ENCODE assay signal across 13 mouse cellular contexts in genomic region chr4:40778656-40779055, GRCm38 (mm10). TPM values are rescaled to one million over a fixed set of nuclear protein-coding genes. Genes with fewer than 3 reads are reported as not detected.
DNase-seq lines count a peak whose midpoint lies in the region; ATAC-seq and TF ChIP-seq lines count a peak whose summit lies in the region.
"Had no signal": no experiment of that assay in that cellular context is flagged by ENCODE, and none has a peak within 500 bp of the region (broad histone marks: within the 10 kb centered on the region; RNA-seq: fewer than 3 reads in every experiment).

No protein-coding gene starts in this region.

- H3K4me1 ChIP-seq in heart, postnatal 0 days (ENCODE audit: control insufficient read depth, insufficient read depth), result peaks cover 11% of the 10 kb centered on the region
- peaks cover 35% of the 10 kb centered on the region for H3K4me1 ChIP-seq in heart, embryonic 10.5 days
- no peaks in the 10 kb centered on the region for H3K4me1 ChIP-seq in midbrain, postnatal 0 days (ENCODE audit: insufficient read depth, low read length)
- peaks cover 15% of the 10 kb centered on the region for H3K4me1 ChIP-seq in midbrain, embryonic 10.5 days

- no peak for DNase-seq in heart, postnatal 0 days (ENCODE audit: low spot score)
- DNase-seq in heart, embryonic 10.5 days (ENCODE audit: low spot score), result no peak
- no peak for DNase-seq in midbrain, postnatal 0 days (ENCODE audit: low spot score)
- DNase-seq in midbrain, embryonic 10.5 days (ENCODE audit: low spot score), result no peak
- no peak for DNase-seq in Patski (ENCODE audit: low read depth, low spot score)
- DNase-seq in lung, postnatal 36 days, result peak; percentile 64
- DNase-seq in gastrocnemius, postnatal 10 days, result no peak
- DNase-seq in spleen, adult 12 weeks (ENCODE audit: low spot score), result no peak
- DNase-seq: cerebellum, adult 8-10 months; gastrocnemius, postnatal 25 days; heart, postnatal 4 days; right cerebral cortex, postnatal 25 days had no signal

- peak; percentile 18; the same call in 1 of the 2 replicates for TF ChIP-seq CTCF in heart, postnatal 0 days (IDR thresholded peaks at IDR 0.05; ENCODE audit: low read depth)
- TF ChIP-seq CTCF in midbrain, postnatal 0 days (IDR thresholded peaks at IDR 0.05), result peak; percentile 35; the same call in 1 of the 2 replicates
- peak; percentile 50 for TF ChIP-seq CTCF in Patski (IDR thresholded peaks at IDR 0.05)

- CTCF ChIA-PET in Patski (lab: Charles Lee), result interaction anchor here (1.0 to 1.7 kb wide), 4 partner anchors 15 to 127 kb away, joined by 3 to 4 read pairs (median 3); no protein-coding TSS in a partner anchor

- H3K36me3 ChIP-seq in heart, postnatal 0 days (replicated peaks; ENCODE audit: control insufficient read depth, insufficient read depth, low read length), result no peaks in the 10 kb centered on the region
- H3K36me3 ChIP-seq in heart, embryonic 10.5 days, result no peaks in the 10 kb centered on the region
- H3K36me3 ChIP-seq in midbrain, postnatal 0 days (ENCODE audit: insufficient read depth, low read length), result no peaks in the 10 kb centered on the region
- no peaks in the 10 kb centered on the region for H3K36me3 ChIP-seq in midbrain, embryonic 10.5 days
- H3K36me3 ChIP-seq: lung, embryonic 15.5 days had no signal

- H3K9ac ChIP-seq in heart, postnatal 0 days (replicated peaks; ENCODE audit: low read depth, low read length), result no peak overlapping the region
- no peak overlapping the region for H3K9ac ChIP-seq in midbrain, postnatal 0 days (replicated peaks; ENCODE audit: low read length, poor library complexity, severe bottlenecking)
- H3K9ac ChIP-seq: lung, embryonic 15.5 days had no signal

- in situ Hi-C loops in Patski (cut with MboI; ENCODE audit: low pct_unique_long_range_greater_than_20kb), result no loop called here

- TF ChIP-seq EP300 in heart, postnatal 0 days (IDR thresholded peaks at IDR 0.05; ENCODE audit: low read depth), result no peak

- POLR2A ChIA-PET in Patski (lab: Charles Lee), result no interaction called here

- no peaks in the 10 kb centered on the region for H3K27me3 ChIP-seq in heart, postnatal 0 days (ENCODE audit: control insufficient read depth, insufficient read depth, low read length)
- no peaks in the 10 kb centered on the region for H3K27me3 ChIP-seq in heart, embryonic 10.5 days (ENCODE audit: insufficient read depth, poor library complexity, severe bottlenecking)
- no peaks in the 10 kb centered on the region for H3K27me3 ChIP-seq in midbrain, postnatal 0 days (ENCODE audit: insufficient read depth, low read length)
- H3K27me3 ChIP-seq in midbrain, embryonic 10.5 days (ENCODE audit: low read depth, poor library complexity, severe bottlenecking), result no peaks in the 10 kb centered on the region
- no peaks in the 10 kb centered on the region for H3K27me3 ChIP-seq in Patski
- H3K27me3 ChIP-seq: lung, embryonic 15.5 days had no signal

- ATAC-seq in heart, postnatal 0 days (ENCODE audit: insufficient read depth, low read depth), result no peak
- no peak for ATAC-seq in midbrain, postnatal 0 days (ENCODE audit: low FRiP score)
- ATAC-seq in Patski, result no peak

- WGBS in heart, postnatal 0 days, result 80% methylated on average over 6 of the region's 6 CpGs
- 85% methylated on average over 6 of the region's 6 CpGs for WGBS in heart, embryonic 10.5 days
- WGBS in midbrain, postnatal 0 days, result 83% methylated on average over 6 of the region's 6 CpGs
- WGBS in midbrain, embryonic 10.5 days, result 84% methylated on average over 6 of the region's 6 CpGs

- H3K27ac ChIP-seq in heart, postnatal 0 days (ENCODE audit: low read depth), result no peak overlapping the region
- no peak overlapping the region for H3K27ac ChIP-seq in heart, embryonic 10.5 days
- no peak overlapping the region for H3K27ac ChIP-seq in midbrain, postnatal 0 days (ENCODE audit: low read depth, low read length)
- no peak overlapping the region for H3K27ac ChIP-seq in midbrain, embryonic 10.5 days (replicated peaks)
- H3K27ac ChIP-seq: lung, embryonic 15.5 days had no signal

- H3K9me3 ChIP-seq in heart, postnatal 0 days (replicated peaks; ENCODE audit: control insufficient read depth, low read length), result no peaks in the 10 kb centered on the region
- no peaks in the 10 kb centered on the region for H3K9me3 ChIP-seq in heart, embryonic 10.5 days
- no peaks in the 10 kb centered on the region for H3K9me3 ChIP-seq in midbrain, postnatal 0 days (ENCODE audit: low read length)
- no peaks in the 10 kb centered on the region for H3K9me3 ChIP-seq in midbrain, embryonic 10.5 days (replicated peaks)
- H3K9me3 ChIP-seq: lung, embryonic 15.5 days had no signal

- H3K4me2 ChIP-seq in heart, postnatal 0 days (ENCODE audit: low read depth, low read length), result no peak overlapping the region
- no peak overlapping the region for H3K4me2 ChIP-seq in midbrain, postnatal 0 days (ENCODE audit: low read depth, low read length, poor library complexity, severe bottlenecking)
- H3K4me2 ChIP-seq: lung, embryonic 15.5 days had no signal

- no peak overlapping the region for H3K4me3 ChIP-seq in heart, postnatal 0 days (ENCODE audit: low read depth, low read length)
- no peak overlapping the region for H3K4me3 ChIP-seq in heart, embryonic 10.5 days
- no peak overlapping the region for H3K4me3 ChIP-seq in midbrain, postnatal 0 days (ENCODE audit: low read depth, low read length)
- H3K4me3 ChIP-seq in midbrain, embryonic 10.5 days, result no peak overlapping the region
- H3K4me3 ChIP-seq: lung, embryonic 15.5 days had no signal

RNA-seq across cellular contexts. Expression of gene Smu1, which starts 20.9 kb away (rescaled TPM):
- 56.4 and 86.6 TPM in 2 replicates for total RNA-seq in heart, postnatal 0 days (2014; rRNA removed; ENCODE audit: low replicate concordance)
- polyA plus RNA-seq in heart, postnatal 0 days (2015; fragmentation: Nextera tagmentation; extraction: Ambion mirVana), result 68.6 and 73.6 TPM in 2 replicates
- 125 and 158 TPM in 2 replicates for polyA plus RNA-seq in heart, embryonic 10.5 days (2016; fragmentation: Nextera tagmentation; extraction: Ambion mirVana)
- 61.3 and 69.1 TPM in 2 replicates for total RNA-seq in midbrain, postnatal 0 days (2014; rRNA removed)
- polyA plus RNA-seq in midbrain, postnatal 0 days (2015; fragmentation: Nextera tagmentation; extraction: Ambion mirVana), result 94.4 and 97.6 TPM in 2 replicates
- polyA plus RNA-seq in midbrain, embryonic 10.5 days (2016; fragmentation: Nextera tagmentation; extraction: Ambion mirVana), result 197 and 199 TPM in 2 replicates
- polyA plus RNA-seq in Patski (2021), result 56.5 TPM
- 10 to 100 TPM; 35.1 to 37.8 TPM for total RNA-seq in gastrocnemius, postnatal 10 days (2021)

RNA-seq across cellular contexts. Expression of gene Dnaja1, which starts 56.7 kb away (rescaled TPM):
- total RNA-seq in heart, postnatal 0 days (2014; rRNA removed; ENCODE audit: low replicate concordance), result 20.9 and 27.7 TPM in 2 replicates
- 200 and 206 TPM in 2 replicates for polyA plus RNA-seq in heart, postnatal 0 days (2015; fragmentation: Nextera tagmentation; extraction: Ambion mirVana)
- 332 and 445 TPM in 2 replicates for polyA plus RNA-seq in heart, embryonic 10.5 days (2016; fragmentation: Nextera tagmentation; extraction: Ambion mirVana)
- 104 and 140 TPM in 2 replicates for total RNA-seq in midbrain, postnatal 0 days (2014; rRNA removed)
- polyA plus RNA-seq in midbrain, postnatal 0 days (2015; fragmentation: Nextera tagmentation; extraction: Ambion mirVana), result 585 and 650 TPM in 2 replicates
- polyA plus RNA-seq in midbrain, embryonic 10.5 days (2016; fragmentation: Nextera tagmentation; extraction: Ambion mirVana), result 617 and 620 TPM in 2 replicates
- polyA plus RNA-seq in Patski (2021), result 162 TPM
- total RNA-seq in gastrocnemius, postnatal 10 days (2021), result 10 to 100 TPM; 55.0 to 76.5 TPM
